Mouse (Mus musculus): ENCODE data around the gene Arhgap42.

DNA sequence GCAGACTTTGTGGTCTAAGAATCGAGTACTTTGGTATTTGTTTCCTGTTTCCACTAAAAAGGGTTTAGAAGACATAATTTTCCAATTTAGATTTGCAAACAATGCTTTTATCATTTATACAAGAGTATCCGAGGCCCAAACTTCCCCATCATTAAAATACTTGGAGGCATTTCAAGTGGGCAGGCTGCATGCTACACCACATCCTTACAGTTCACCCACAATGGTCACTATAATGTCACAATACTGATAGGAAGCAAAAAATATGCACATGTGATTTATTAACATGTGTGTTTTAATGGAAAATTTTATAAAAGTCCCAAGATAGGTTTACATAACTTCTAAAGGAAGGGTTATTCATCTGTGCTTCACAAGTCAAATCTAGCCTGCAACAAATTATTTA, 242.4 kb downstream of the Arhgap42 start:
- no peak for TF ChIP-seq CHD2 (IDR thresholded peaks at IDR 0.05; ENCODE audit: low read depth, low read length)
- TF ChIP-seq HCFC1 (IDR thresholded peaks at IDR 0.05; ENCODE audit: borderline replicate concordance, insufficient read depth, low read length) = no peak
